In genomic region chr3:94795596-94796140, GRCm38 (mm10) we compare ENCODE assay signal across 17 mouse cellular contexts. TPM values are rescaled to one million over a fixed set of nuclear protein-coding genes. Genes with fewer than 3 reads are reported as not detected.
"Had no signal": no experiment of that assay in that cellular context is flagged by ENCODE, and none has a peak within 500 bp of the region (broad histone marks: within the 10 kb centered on the region; RNA-seq: fewer than 3 reads in every experiment).

No protein-coding gene starts in this region.

- H3K9ac ChIP-seq: limb, embryonic 13.5 days; liver, embryonic 14.5 days; midbrain, embryonic 15.5 days; neural tube, embryonic 13.5 days; stomach, embryonic 15.5 days had no signal

- H3K36me3 ChIP-seq: limb, embryonic 13.5 days; midbrain, embryonic 10.5 days; midbrain, embryonic 15.5 days; neural tube, embryonic 13.5 days; stomach, embryonic 15.5 days had no signal

- H3K27me3 ChIP-seq: limb, embryonic 13.5 days; midbrain, embryonic 15.5 days; neural tube, embryonic 13.5 days; stomach, embryonic 15.5 days had no signal

- H3K4me1 ChIP-seq: midbrain, embryonic 15.5 days; neural tube, embryonic 13.5 days; stomach, embryonic 15.5 days had no signal

- H3K4me2 ChIP-seq: limb, embryonic 13.5 days; midbrain, embryonic 15.5 days; neural tube, embryonic 13.5 days; stomach, embryonic 15.5 days had no signal

- H3K9me3 ChIP-seq: limb, embryonic 13.5 days; midbrain, embryonic 10.5 days; midbrain, embryonic 15.5 days; neural tube, embryonic 13.5 days; stomach, embryonic 15.5 days had no signal

- DNase-seq: kidney, adult 11 months; kidney, adult 9 months; kidney, postnatal 36 days; layer of hippocampus, adult 9-11 months; left cerebral cortex, postnatal 4 days; lung, adult 18-20 months; lung, postnatal 4 days; right cerebral cortex, postnatal 4 days; thymus, postnatal 36 days had no signal

- H3K27ac ChIP-seq: kidney, postnatal 0 days; limb, embryonic 13.5 days; liver, embryonic 14.5 days; midbrain, embryonic 10.5 days; midbrain, embryonic 15.5 days; neural tube, embryonic 13.5 days; stomach, embryonic 15.5 days had no signal

- H3K4me3 ChIP-seq: limb, embryonic 13.5 days; midbrain, embryonic 10.5 days; midbrain, embryonic 15.5 days; neural tube, embryonic 13.5 days; stomach, embryonic 15.5 days had no signal

- ATAC-seq: midbrain, embryonic 15.5 days had no signal

RNA-seq across cellular contexts. Expression of gene Cgn, which starts 9.4 kb away (rescaled TPM):
- total RNA-seq: megakaryocyte, adult 5-6 weeks had no signal
